Mouse (Mus musculus): Measurements from ENCODE around the gene Rfx4. TPM values are rescaled to one million over a fixed set of nuclear protein-coding genes. Genes with fewer than 3 reads are reported as not detected.
A peak's percentile ranks its signal among the peaks of the same experiment; 100 is the strongest.

The Rfx4 gene
- polyA plus RNA-seq, 1 experiment, result 27.9 TPM

DNA sequence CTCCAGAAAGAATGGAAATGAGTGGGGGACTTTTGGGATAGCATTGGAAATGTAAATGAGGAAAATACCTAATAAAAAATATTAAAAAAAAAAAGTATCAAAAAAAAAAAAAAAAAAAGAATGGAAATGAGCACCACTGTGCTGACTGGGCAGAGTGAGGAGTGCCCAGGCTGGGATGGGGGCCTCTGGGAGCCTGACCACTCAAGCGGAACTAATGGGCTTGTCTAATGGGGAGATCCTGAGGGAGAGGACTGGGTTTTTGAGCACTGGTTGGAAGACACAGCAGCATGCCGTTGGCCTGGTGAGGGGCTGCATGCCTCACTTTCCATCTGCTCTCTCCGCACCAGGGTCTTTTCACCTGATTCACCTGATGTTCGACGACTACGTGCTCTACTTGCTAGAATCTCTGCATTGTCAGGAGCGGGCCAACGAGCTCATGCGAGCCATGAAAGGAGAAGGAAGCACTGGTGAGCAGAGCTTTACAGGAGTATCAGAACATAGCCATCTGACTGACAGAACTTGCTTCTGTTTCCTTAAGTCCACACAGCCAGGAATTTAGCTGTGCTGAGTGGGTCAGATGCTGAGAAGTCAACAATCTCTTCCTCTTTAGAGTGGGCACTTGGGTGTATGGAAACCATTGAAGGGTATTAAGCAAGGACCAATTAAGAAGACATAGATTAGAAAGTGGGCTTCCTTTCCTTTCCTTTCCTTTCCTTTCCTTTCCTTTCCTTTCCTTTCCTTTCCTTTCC is 124.1 kb downstream of the Rfx4 start:
- TF ChIP-seq CTCF (IDR thresholded peaks at IDR 0.05; ENCODE audit: borderline replicate concordance, extremely low read depth, insufficient read depth, insufficient read length), result no peak
- TF ChIP-seq POLR2A (IDR thresholded peaks at IDR 0.05; ENCODE audit: borderline replicate concordance, extremely low read depth, insufficient read depth, insufficient read length, poor library complexity, severe bottlenecking), result no peak
- peak; percentile 22 for DNase-seq (ENCODE audit: low read depth)

GRCm38 (mm10) chr10:84882528-84882927 is 126.7 kb downstream of the Rfx4 start:
- no peak for TF ChIP-seq CTCF (IDR thresholded peaks at IDR 0.05; ENCODE audit: borderline replicate concordance, extremely low read depth, insufficient read depth, insufficient read length)
- DNase-seq (ENCODE audit: low read depth), result no peak

GRCm38 (mm10) chr10:84885341-84885884 is 129.6 kb downstream of the Rfx4 start:
- no peak for DNase-seq (ENCODE audit: low read depth)
- no peak for TF ChIP-seq POLR2A (IDR thresholded peaks at IDR 0.05; ENCODE audit: borderline replicate concordance, extremely low read depth, insufficient read depth, insufficient read length, poor library complexity, severe bottlenecking)
- no peak for TF ChIP-seq CTCF (IDR thresholded peaks at IDR 0.05; ENCODE audit: borderline replicate concordance, extremely low read depth, insufficient read depth, insufficient read length)

GRCm38 (mm10) chr10:84886221-84886627 is 130.4 kb downstream of the Rfx4 start:
- TF ChIP-seq CTCF (IDR thresholded peaks at IDR 0.05; ENCODE audit: borderline replicate concordance, extremely low read depth, insufficient read depth, insufficient read length) (no peak), POLR2A (IDR thresholded peaks at IDR 0.05; ENCODE audit: borderline replicate concordance, extremely low read depth, insufficient read depth, insufficient read length, poor library complexity, severe bottlenecking) (no peak)
- DNase-seq (ENCODE audit: low read depth), result no peak

- TF ChIP-seq POLR2A (IDR thresholded peaks at IDR 0.05; ENCODE audit: borderline replicate concordance, extremely low read depth, insufficient read depth, insufficient read length, poor library complexity, severe bottlenecking) (no peak), CTCF (IDR thresholded peaks at IDR 0.05; ENCODE audit: borderline replicate concordance, extremely low read depth, insufficient read depth, insufficient read length) (no peak)
Measured at GRCm38 (mm10) chr10:84886785-84887184, 130.9 kb downstream of the Rfx4 start.

GRCm38 (mm10) chr10:84889096-84889846 is 133.4 kb downstream of the Rfx4 start:
- peak; percentile 87 for DNase-seq (ENCODE audit: low read depth)
- TF ChIP-seq POLR2A (IDR thresholded peaks at IDR 0.05; ENCODE audit: borderline replicate concordance, extremely low read depth, insufficient read depth, insufficient read length, poor library complexity, severe bottlenecking) (no peak), CTCF (IDR thresholded peaks at IDR 0.05; ENCODE audit: borderline replicate concordance, extremely low read depth, insufficient read depth, insufficient read length) (no peak)

More at GRCm38 (mm10) chr10:84886785-84887184, 130.9 kb downstream of the Rfx4 start:
- no peak for DNase-seq (ENCODE audit: low read depth)

GRCm38 (mm10) chr10:84895810-84896358 is 140.0 kb downstream of the Rfx4 start:
- DNase-seq (ENCODE audit: low read depth), result no peak

GRCm38 (mm10) chr10:84896941-84897930 is 141.4 kb downstream of the Rfx4 start:
- TF ChIP-seq POLR2A (IDR thresholded peaks at IDR 0.05; ENCODE audit: borderline replicate concordance, extremely low read depth, insufficient read depth, insufficient read length, poor library complexity, severe bottlenecking) (no peak), CTCF (IDR thresholded peaks at IDR 0.05; ENCODE audit: borderline replicate concordance, extremely low read depth, insufficient read depth, insufficient read length) (no peak)
- DNase-seq (ENCODE audit: low read depth), result no peak

More at GRCm38 (mm10) chr10:84895810-84896358, 140.0 kb downstream of the Rfx4 start:
- TF ChIP-seq POLR2A (IDR thresholded peaks at IDR 0.05; ENCODE audit: borderline replicate concordance, extremely low read depth, insufficient read depth, insufficient read length, poor library complexity, severe bottlenecking) (no peak), CTCF (IDR thresholded peaks at IDR 0.05; ENCODE audit: borderline replicate concordance, extremely low read depth, insufficient read depth, insufficient read length) (no peak)

GRCm38 (mm10) chr10:84898144-84898979 is 142.5 kb downstream of the Rfx4 start:
- DNase-seq (ENCODE audit: low read depth), result no peak

GRCm38 (mm10) chr10:84901676-84902075 is 145.8 kb downstream of the Rfx4 start:
- TF ChIP-seq CTCF (IDR thresholded peaks at IDR 0.05; ENCODE audit: borderline replicate concordance, extremely low read depth, insufficient read depth, insufficient read length), result no peak
- no peak for TF ChIP-seq POLR2A (IDR thresholded peaks at IDR 0.05; ENCODE audit: borderline replicate concordance, extremely low read depth, insufficient read depth, insufficient read length, poor library complexity, severe bottlenecking)
- no peak for DNase-seq (ENCODE audit: low read depth)

More at GRCm38 (mm10) chr10:84898144-84898979, 142.5 kb downstream of the Rfx4 start:
- TF ChIP-seq POLR2A (IDR thresholded peaks at IDR 0.05; ENCODE audit: borderline replicate concordance, extremely low read depth, insufficient read depth, insufficient read length, poor library complexity, severe bottlenecking), result no peak
- TF ChIP-seq CTCF (IDR thresholded peaks at IDR 0.05; ENCODE audit: borderline replicate concordance, extremely low read depth, insufficient read depth, insufficient read length), result no peak
